Mouse (Mus musculus): ENCODE data around the gene Rab6b.

GRCm38 (mm10) chr9:103121546-103121945, 10.0 kb downstream of the Rab6b start:
- TF ChIP-seq CTCF (IDR thresholded peaks at IDR 0.05; ENCODE audit: control insufficient read depth, insufficient read depth, insufficient replicate concordance, low read depth, low read length) (no peak), POLR2A (IDR thresholded peaks at IDR 0.05; ENCODE audit: control insufficient read depth, low read depth, low read length) (no peak)
